Mouse (Mus musculus) kidney, postnatal 36 days (tissue): ENCODE measurements at regions not wholly inside any gene's neighbourhood (a gene's known extent, or its start where the extent isn't known, plus 50 kb on each side); places are given as distances from the start of the nearest gene placed in this dataset.
A peak's percentile ranks its signal among the peaks of the same experiment; 100 is the strongest.

Experiments used
- DNase-seq, 2 experiments: peaks; one replicate each; pipeline ENCODE4 v3.0.0; 2021 to 2022; ENCODE audit warnings: mixed read lengths in 2 of 2

GRCm38 (mm10) chr10:9066566-9066965 is 180.7 kb upstream of the Sash1 start:
- no peak for DNase-seq

DNA sequence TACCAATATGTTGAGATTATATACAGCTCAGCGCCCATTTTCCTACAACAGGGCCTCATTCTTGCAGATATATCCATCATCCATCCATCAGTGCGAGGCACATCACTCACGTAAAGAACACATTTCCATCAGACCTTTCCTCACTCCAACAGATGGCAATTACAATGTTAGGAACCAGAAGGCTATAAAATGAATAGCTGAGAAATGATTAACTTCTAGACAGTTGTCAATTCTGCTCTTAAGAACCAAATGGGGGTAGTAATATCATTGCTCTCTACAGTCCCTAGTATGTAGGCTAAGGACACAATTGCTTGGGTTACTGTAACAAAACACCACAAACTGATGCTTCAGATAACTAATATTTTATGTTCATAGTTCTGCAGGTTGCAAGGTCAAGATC is 176.1 kb upstream of the Sash1 start:
- no peak for DNase-seq

GRCm38 (mm10) chr10:9055274-9055673 is 169.4 kb upstream of the Sash1 start:
- no peak for DNase-seq

- DNase-seq: peak; percentile 3 to 7
These were observed 167.5 kb upstream of the Sash1 start for GRCm38 (mm10) chr10:9053371-9053770.

GRCm38 (mm10) chr10:9047341-9047740 is 161.5 kb upstream of the Sash1 start:
- DNase-seq: no peak

DNA sequence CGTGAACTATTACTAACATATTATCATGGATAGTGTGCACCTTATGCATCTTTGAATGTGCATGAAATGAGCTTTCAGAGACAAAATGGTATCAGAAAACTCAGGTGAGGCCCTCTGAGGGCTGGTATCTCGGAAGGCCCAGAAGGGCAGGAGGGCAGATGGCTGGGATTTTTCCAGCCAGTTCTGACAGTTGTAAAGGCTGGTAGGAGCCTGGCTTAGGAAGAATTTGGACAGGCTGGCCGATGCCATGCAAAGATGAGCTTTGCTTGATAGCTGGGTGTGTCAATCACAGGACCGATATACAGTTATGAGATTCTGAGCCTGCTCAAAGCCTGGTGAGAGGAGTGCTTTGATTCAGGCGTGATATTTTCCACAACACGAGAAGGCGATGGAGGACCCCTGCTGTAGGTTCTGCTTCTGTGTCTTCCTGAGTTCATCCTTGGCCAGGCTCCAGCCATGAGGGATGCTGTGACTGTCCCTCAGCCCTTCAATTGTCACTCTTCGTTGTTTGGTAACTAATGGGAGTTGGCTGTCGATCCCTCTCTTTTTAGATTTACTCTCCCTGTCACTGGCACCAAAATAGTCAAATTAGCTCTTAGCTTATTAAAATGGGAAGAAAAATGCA is 159.0 kb upstream of the Sash1 start:
- DNase-seq: no peak

- DNase-seq: no peak
These were observed 157.6 kb upstream of the Sash1 start for GRCm38 (mm10) chr10:9043507-9043906.

GRCm38 (mm10) chr10:9030486-9030885 is 144.6 kb upstream of the Sash1 start:
- DNase-seq: no peak

DNA sequence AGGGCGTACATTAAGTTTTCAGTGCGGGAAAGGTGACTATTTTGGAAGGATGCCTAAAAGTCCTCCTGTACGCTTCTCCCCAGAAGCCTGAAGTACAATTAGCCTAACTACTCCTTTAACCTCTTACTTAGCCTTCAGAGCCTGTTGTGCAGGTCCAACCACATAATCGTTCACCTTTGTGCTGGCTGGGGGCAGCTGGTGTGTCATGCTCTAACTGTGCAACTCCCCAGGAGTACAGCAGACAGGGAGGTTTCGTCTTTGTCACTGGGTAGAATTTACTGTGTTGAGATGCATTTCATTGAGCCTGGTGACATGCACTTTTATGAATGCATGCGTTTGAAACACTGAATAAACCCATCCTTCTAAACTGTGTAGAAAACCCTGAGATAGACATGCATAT is 143.6 kb upstream of the Sash1 start:
- no peak for DNase-seq

DNA sequence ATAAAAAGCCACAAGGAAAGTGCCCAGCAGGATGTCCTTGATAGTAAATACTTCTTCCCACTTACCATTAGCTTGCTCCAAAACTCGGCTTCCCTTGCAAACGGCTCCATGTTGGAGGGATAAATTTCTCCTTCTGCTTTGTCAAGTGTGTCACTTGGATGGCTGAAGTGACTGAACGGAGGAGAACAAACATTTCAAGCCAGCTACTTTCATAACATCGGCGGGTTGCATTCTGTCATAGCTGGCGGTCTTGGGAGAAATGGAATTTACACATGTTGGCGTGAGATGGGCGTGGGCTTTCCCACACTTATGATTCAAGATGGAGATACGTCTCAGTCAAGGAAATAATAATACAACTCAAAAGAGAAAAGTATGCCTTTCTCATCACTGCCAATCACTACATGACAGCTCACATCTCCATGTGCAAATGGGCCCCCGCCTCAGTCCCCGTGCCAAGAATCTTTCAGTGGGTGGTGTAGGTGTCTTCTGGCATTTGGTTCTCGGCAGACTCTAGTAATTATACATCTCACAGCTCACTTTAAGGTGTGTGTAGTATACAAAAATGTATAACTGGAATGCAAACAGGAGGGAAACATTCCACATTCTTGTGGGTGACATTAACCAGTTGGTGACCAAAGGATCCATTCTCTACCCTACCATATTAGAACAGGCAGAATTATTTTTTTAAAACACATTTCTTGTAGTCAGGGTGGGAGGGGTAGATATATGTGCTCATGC is 141.4 kb upstream of the Sash1 start:
- no peak for DNase-seq

DNA sequence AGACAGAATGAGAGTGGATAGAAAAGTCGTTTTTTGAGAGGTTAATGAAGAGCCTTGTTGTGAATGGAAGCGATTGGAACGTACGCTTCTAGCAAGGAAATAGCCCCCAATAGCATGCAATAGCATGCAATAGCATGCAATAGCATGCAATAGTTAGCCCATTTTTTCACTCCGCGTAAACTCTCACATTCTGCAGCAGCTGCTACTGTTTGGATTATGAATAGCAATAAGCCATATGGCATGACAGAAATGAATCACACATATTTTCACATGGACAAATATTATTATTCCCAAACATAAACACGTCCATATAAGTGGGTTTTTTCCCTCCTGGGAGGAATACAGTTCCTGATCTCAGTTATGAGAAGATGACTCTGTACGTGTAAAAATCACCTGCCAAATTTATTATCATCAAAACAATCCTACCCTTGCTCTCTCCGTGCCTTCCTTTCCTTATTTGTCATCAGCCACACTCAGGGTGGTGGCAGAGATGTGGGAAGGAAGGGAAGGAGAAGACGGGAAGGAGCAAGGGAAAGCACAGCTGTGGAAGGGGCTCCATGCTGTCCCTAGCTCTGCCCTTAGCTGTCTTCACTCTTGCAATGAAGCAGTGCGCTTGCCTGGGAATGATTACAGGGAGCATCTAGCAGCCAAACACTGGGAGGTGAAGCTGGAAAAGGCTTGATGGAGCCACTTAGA is 129.1 kb upstream of the Sash1 start:
- no peak for DNase-seq

- no peak for DNase-seq
These were observed 127.7 kb upstream of the Sash1 start for GRCm38 (mm10) chr10:9013549-9013925.

DNA sequence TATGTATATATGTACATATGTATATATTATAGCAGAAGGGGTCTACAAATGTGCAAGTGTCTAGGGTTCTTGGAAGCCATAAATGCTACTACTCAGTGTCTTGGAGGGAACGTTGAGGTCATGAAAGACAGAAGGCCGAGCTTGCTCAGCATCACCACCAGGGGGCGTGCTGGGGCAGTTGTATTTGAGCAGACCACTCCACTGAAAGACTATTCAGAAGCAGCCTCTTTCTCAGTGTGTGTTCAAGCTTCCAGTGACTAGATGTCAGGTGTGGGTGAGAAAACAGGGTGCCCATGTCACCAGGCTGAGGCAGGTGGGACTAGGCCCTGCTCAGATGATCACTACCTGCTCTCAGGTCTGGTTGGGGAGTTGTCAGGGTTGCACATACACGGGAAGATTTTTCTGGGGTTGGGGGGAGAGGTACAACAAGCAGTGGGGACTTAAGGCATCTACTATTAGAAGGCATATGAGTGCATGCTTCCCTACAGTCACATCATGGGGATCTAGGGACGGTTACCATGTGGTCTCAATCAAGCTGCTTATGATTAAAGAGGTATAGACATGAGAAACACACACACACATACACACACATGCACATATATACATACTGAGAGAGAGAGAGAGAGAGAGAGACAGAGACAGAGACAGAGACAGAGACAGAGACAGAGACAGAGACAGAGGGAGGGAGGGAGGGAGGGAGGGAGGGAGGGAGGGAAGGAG is 127.1 kb upstream of the Sash1 start:
- peak; percentile 42 to 83 for DNase-seq

- no peak for DNase-seq
These were observed 126.0 kb upstream of the Sash1 start for GRCm38 (mm10) chr10:9011906-9012305.

DNA sequence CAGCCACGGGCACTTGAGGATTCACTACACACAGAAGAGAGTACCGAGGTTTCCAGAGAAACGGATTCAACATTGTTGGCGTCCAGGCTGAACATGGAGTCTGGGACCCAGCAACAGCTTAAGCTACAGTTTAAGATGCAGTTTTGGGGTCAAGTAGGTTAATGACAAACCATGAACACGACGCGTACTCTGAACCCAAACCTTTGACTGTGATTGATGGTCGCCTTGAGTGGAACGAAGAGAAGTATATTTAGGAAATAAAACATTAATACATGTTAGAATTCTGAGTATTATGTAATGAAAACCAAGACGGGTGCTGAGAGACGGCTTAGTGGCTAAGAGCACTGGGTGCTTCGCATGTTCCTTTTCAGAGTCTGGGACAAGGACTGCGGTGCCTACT is 124.3 kb upstream of the Sash1 start:
- DNase-seq: peak; percentile 14 to 29

GRCm38 (mm10) chr10:9005140-9005909 is 119.5 kb upstream of the Sash1 start:
- DNase-seq: no peak

DNA sequence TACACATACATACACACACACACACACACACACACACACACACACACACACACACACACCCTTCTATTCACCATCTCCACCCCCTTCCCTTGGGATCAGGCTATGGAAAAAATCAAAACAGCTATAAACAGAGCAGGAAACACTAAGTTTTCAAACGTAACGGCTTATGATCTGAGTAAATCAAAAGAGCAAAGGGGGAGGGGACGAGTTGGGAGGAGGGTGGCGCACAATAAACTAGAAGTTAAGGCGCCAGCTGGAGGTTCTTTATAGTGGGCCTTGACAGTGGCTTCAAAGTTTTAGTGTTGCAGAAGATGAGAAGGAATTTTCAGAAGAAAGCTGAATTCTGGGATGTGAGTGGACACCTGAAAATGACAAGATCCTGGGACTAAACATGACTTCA is 116.4 kb upstream of the Sash1 start:
- DNase-seq: no peak

DNA sequence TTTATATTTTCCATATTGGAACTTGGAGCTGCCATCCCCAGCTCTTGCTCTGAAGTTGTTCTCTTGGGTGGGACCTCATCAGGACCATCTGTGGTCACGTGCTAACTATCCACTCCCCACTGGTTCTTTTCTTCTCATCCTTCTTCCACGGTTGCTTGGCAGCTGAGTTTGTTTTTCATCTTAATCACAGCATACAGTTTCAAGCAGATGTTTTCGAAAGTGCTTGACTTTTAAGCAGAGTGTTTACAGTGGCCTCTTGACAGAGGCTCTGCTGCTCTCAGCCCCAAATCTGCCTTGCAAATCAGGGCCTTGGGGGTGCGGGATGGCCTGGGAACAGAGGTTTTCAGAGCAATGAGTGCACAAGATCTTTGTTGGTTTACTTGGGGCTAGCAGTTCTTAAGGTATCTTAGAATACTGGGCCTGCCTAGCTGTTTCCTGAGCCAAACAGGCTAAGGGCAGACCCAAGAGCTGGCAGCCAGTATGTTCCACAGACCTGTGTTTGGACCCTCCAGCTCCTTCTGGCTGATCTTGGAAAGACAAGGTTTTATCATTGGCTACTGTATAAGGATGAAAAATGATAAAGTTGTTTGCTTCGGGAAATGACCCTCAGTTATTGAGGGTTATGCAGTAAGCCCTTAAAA is 113.0 kb upstream of the Sash1 start:
- DNase-seq: no peak

DNA sequence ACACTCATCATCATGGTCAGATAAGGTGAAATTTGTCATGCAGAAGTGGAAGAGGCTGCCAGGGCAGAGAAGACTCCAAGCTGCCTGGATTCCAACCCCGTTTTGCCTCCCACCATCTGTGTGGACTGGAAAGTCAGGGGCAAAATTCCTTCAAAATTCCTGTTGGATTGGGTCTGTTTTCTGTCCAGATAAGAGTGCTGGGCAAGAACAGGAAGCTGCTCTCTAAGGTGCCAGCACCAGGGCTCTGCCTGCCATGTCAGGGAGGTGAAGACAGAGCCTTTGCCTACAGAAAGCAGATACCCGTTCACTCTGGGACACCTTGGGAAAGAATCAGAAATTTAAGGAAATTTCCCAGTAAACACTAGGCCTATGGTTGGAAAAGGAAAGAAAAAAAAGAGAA is 112.5 kb upstream of the Sash1 start:
- no peak for DNase-seq

DNA sequence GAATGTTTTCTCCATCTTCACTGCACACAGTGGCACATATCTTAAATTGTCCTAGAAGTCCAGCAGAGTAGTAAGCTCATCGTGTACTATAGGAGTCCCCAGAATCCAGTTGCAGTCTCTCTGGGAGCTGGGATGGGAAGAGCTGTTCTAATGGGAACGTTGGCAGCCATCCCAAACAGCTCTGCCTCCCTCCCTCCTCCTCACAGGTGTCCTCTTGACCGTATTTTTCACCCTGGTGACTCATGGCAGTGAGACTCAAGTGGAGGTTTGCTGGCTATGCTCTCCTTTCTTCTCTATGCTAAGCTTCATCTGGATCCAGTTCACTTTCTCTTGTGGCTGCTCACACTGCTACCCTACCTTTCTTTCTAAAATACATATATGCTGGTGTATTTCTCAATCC is 109.2 kb upstream of the Sash1 start:
- peak in 1 of 2 experiments; percentile 24 for DNase-seq

DNA sequence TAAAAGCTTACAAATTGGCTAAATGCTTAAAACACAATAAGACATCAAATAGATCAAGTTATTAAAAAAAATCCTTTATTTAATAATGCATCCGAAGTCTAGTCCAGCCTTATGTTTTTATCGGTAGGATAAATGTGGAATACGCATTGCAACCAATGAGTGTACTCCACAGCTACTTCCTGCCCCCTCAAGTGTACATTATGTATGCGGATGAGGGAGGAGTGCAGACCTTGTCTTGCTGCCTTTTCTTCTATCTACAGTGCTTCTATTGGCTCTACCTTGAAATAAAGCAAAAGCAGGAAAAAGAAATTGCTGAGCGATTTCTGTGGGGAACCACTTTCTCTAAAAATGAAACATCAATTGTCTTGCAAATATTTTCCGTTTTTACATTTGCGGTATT is 100.5 kb upstream of the Sash1 start:
- DNase-seq: no peak

- no peak for DNase-seq
These were observed 97.5 kb upstream of the Sash1 start for GRCm38 (mm10) chr10:8983347-8983746.
